Mouse (Mus musculus): ENCODE results near the gene Picalm. TPM values are rescaled to one million over a fixed set of nuclear protein-coding genes. Genes with fewer than 3 reads are reported as not detected.

The Picalm gene
- polyA plus RNA-seq, 1 experiment from 2014 or later = 45.7 TPM

Other genes starting within 250 kb of the Picalm start
- gene Ccdc81, start 226.6 kb upstream of the Picalm start, polyA plus RNA-seq (2016; fragmentation: Nextera tagmentation; extraction: Ambion mirVana) = 0.24 and 0.25 TPM in 2 replicates
- gene Hikeshi, start 189.0 kb upstream of the Picalm start, polyA plus RNA-seq (2016; fragmentation: Nextera tagmentation; extraction: Ambion mirVana) = 127 and 137 TPM in 2 replicates
- 91.2 and 95.5 TPM in 2 replicates for gene Eed, start 149.2 kb upstream of the Picalm start, polyA plus RNA-seq (2016; fragmentation: Nextera tagmentation; extraction: Ambion mirVana)
- gene Ccdc83, start 135.6 kb downstream of the Picalm start, polyA plus RNA-seq (2016; fragmentation: Nextera tagmentation; extraction: Ambion mirVana) = not detected in 2 replicates
- 7.4 and 8.9 TPM in 2 replicates for gene Sytl2, start 172.0 kb downstream of the Picalm start, polyA plus RNA-seq (2016; fragmentation: Nextera tagmentation; extraction: Ambion mirVana)

Data from embryonic facial prominence, embryonic 12.5 days (tissue).